Mouse (Mus musculus) thymus, postnatal 0 days (tissue): ENCODE measurements around the gene Nme7. TPM values are rescaled to one million over a fixed set of nuclear protein-coding genes. Genes with fewer than 3 reads are reported as not detected.

ENCODE experiments used
- DNase-seq: peaks from one replicate; pipeline ENCODE4 v3.0.0-alpha.2; 2015; ENCODE audit warnings: low spot score
- polyA plus RNA-seq: library from polyadenylated mRNA; unstranded; fragments of >200 nt; fragmentation: Nextera tagmentation; extraction: Ambion mirVana; gene quantifications from 2 replicates; pipeline ENCODE4 v1.2.1, GENCODE M21; 2015

Nme7 gene
- polyA plus RNA-seq, 1 experiment from 2014 or later, result 30.3 TPM

DNA sequence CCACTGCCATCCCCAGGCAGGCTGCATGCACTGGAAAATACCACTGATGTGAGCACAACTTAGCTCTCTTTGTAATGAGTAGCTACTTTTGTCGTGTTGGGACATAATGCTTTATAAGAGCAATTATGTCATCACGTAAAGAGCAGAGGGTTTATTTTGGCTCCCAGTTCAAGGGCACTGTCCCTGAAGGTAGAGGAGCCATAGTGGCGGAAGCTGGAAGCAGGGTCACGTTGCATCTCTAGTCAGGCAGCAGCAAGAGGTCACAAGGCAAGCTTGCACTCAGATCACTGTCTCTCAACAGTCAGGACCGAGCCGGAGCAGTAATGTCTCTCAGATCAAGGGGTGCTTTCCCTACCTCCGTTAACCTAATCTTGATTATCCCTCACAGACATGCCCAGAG, 123.9 kb downstream of the Nme7 start:
- DNase-seq, result no peak

DNA sequence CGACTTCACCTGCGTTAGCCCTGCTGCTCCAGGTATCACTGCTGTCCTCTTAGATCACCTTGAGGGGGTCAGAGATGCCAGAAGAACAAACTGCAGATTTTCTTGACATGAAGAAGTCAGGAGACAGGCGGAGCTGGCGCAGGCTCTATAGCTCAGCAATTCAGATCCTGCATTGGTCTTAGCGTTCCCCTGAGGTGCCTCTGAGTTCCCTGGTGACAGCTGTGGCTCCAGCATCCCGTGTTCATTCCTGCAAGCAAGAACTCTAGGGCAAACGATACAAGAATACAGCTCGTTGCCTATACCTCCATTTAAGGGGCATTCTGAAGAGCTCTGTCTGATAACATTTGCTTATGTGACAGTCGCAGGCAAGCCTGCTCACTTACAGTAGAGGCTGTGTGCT, 124.7 kb downstream of the Nme7 start:
- no peak for DNase-seq

DNA sequence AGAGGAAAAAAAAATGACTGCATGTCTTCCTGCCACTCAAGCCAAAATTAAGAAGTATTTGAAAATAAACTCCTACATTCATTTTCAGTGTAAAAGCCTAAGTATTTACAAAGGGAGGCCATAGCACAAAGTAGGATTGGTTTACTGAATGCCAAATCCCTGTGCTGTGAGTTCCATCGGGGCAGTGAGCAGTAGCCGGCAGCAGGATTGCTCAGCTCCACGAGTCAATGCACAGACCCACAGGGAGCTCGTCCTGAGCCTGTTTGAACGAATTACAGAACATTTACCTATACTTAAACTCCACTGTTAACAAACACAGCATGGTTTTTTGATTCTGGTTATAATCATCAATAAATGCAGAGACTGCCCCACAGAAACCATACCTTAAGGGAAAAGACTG, 128.7 kb downstream of the Nme7 start:
- no peak for DNase-seq

DNA sequence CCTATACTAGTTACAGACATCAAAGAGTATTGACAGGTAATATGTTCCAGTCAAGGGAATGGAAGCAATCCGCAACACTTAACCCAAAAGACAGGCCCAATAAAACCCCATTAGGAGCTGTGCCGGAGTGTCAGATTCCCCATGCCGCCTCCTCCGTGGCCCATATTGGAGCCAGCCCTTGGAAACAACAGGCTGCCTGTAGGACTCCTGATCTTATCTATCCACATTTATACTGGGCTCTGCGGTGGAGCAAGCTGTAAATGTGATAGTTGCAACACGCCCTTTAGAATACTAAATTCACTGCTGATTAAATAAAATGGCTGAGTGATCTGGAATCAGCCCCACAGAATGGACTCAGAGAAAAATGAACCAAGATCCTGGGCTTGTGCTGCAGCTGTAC, 130.1 kb downstream of the Nme7 start:
- no peak for DNase-seq

DNA sequence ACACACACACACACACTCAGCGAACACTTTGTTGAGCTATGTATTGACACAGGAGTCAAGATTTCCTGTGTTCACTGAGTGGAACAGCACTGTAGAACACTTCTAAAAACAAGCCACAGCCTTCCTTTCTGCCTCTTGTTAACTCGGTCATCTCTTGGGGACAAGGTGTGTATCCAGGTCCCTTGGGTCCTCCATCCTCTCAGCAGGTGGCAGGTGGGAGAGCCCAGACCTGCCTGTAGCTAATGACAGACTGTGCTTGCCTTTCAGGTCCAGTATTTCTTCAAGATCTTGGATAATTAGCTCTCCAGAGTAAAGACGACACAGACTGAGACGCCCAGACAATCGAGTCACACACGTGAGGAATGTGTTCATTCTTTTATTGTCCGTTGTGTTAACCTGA, 132.8 kb downstream of the Nme7 start:
- DNase-seq, result no peak

DNA sequence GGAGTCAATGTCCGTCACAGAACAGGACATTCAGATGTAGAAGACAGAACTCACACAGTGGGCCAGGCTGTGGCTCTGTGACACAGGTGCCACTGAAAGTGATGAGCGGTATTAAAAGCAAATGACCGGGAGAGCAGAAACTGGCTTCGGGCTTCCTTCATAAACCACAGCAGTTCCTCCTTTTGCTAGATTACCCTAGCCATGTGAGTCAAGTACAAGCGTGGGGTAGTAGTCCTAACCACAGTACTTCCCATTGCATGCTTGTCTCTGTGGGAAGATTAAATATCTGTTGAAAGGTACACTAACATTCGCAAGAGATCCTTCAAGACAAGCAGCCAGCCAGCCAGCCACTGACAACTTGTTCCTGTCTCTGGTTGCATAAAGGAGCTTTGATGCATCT, 136.3 kb downstream of the Nme7 start:
- no peak for DNase-seq

DNA sequence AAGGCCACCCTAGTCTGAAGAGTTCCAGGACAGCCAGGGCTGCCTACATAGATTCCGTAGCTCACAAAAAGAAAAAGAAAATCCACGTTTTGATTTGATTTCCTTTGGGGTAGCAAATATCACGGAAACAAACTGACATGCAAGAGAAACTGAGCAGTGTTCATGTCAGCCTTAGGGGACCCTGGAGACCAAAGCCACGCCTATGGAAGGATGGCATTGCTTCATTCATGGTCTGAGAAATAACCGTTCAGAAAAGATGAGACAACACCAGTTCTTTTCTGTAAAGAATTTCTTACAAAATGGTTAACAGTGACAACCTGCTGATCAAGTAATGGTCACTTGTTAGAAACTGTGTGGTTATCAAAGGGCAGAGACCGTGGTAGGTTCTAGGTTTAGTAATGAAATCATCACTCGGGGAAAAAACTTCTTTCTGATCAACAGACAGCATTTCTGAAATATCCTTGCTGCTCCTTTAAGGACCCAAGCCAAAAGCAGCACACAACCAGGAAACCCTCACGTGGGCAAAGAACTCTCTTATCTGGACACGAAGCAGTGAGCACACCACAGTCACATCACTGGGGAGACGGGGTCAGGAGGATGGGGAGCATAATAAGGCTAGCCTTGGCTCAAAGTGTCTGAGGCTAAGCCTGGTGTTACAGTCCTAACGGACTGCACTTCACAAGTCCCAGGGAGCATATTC, 136.9 kb downstream of the Nme7 start:
- DNase-seq, result no peak

DNA sequence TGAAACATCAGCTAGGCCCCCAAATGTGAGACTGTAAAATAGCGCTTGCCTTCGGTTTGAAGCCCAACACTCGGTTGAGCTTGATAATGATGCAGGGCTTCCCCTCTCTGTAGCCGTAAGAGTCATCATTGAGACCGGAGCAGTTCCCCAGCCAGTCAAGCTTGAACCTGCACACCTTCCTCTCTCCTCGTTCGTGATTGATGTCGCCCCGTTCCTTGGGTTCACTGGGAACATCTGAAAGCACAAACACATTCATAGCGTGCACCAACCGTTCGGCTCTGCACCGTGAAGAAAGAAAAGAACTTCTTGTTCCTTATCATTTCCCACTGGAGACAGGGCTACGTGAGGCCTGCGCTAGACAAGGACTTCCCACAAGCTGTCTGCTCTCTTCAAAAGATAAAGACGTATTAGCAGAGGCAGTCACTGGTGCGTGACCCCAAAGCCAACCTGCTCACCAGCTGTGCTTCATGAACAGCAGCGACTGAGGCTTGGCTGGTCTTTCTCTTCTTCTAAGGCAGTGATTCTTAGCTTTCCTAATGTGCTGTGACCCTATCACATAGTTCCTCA, 137.6 kb downstream of the Nme7 start:
- DNase-seq, result no peak

DNA sequence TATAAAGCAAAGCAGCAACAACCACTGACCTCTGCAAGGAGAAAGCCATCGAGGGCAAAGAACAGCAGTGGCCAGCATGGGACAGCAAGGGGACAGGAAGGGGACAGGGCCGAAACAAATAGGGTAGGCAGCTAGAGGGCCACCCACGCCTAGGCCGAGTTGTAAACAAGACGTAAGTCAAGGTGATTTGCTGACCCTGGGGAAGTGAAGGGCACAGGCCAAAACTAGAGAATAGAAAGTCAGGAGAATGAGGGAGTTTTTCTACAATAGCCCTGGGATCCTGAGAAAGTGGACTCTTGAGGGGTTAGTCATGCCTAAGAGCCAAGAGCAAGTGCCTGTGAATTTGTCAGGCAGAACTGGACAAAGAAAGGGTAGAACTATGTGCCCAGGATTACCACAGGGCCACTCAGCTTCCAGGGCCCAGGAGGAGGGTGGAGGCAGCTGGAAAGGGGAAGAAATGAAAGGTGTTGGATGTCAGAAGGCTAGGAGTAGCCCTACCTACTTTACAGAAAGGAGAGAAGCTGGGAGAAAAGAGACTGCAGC, 141.8 kb downstream of the Nme7 start:
- DNase-seq, result no peak

DNA sequence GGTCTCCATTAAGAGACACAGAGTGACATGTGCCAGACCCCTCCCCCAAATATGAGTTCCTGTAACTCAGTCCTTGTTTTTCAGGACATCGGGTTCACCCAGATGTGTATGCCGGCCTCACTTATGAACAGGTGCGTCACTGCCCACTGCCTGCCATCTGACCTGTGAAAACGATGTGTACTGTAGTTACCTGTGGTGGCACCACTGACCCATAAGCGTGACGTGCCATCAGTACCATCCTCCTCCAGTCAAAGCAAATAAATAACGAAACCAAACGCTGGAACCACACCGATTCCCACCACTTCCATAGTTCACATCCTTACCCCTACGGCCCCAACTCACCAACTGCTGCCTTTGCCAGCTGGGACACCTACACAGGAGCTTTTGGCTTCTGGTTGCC, 142.6 kb downstream of the Nme7 start:
- DNase-seq, result no peak

DNA sequence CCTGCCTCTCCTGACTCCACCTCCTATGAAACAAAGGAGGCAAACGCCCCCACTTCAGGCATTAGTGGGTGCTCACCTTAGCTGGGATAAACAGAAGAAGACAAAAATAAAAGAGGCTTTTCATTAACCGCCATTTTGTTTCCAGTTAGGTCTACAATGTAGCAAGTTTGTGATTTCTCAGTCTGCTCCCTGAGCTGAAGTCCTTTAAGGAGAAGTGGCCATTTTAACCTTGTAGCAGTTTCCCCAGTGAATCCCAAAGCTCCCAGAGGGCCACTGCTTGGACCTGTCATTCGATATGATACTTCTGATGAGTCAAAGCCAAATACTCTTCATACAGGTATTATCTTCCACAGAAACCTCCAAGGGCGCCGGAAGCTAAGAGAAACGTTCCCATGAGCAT, 143.6 kb downstream of the Nme7 start:
- no peak for DNase-seq

DNA sequence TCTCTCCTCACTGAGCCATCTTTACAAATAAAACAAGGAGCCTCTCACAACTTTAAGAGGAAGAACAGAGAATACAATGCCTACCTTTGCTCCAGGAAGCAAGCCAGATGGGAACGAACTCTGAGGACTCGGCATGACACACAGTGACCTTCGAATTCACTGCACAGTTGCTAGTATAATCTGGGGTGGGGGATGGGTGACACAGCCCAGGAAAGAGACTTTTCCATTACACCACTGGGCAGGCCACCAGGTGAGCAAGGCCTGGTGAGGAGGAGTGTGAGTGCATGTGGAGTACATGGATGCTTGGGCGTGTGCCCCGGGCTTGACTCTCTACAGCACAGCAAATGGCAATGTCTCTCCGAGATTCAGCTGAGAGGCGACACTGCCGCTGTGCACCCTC, 145.7 kb downstream of the Nme7 start:
- no peak for DNase-seq

DNA sequence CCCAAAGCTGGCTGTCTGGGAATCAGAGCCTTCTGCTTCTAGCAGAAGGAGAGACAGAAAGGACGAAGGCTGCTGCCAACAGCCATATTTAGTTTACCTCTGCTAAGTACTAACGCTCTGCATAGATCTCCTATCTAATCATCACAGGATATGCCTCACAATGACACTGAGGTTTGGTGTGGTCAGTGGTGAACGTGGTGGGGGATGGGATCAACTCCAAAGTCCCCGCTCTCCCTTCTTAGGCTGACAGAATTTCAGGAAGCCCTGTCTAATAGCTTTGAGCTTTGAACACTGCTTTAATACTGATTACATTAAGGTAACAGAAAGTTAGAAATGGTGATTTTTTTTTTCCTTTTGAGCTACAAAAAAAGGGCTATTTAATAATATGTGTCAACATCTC, 146.3 kb downstream of the Nme7 start:
- no peak for DNase-seq

DNA sequence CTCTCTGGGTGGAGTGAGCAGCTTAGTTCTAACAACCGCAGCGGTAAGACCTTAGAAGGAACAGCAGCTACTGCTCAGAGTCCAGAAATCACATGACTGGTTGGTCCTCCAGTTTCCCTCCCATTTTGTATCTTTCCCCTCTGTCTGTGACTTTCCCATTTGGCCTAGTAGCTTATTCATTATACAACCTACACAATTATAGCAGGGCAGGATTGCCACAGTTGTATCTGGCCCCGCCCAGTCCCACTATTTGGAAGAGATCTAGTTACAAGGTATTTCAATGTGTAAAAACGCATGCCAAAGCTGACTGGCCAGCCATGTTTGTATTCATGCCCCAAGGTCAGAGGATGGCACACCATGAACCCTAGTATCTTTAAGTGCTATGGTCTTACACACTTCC, 146.7 kb downstream of the Nme7 start:
- no peak for DNase-seq

DNA sequence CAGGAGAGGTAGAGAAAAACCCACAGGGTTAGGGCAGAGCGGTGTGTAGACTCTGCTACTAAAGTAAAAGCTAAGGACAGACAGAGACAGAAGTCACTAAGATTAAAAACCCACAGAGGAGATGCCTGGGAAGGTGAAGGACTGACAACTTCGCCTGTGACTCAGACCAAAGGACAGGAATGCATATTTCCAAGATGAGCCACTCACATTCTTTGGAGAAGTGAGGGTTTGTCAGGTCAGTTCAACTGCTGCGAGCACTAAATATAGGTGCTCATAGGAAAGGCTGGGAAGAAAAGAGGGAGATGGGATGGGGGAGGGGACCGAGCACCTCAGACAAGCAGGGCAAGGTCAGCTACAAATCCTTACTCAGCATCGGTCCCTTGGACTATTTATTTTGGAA, 147.4 kb downstream of the Nme7 start:
- no peak for DNase-seq

DNA sequence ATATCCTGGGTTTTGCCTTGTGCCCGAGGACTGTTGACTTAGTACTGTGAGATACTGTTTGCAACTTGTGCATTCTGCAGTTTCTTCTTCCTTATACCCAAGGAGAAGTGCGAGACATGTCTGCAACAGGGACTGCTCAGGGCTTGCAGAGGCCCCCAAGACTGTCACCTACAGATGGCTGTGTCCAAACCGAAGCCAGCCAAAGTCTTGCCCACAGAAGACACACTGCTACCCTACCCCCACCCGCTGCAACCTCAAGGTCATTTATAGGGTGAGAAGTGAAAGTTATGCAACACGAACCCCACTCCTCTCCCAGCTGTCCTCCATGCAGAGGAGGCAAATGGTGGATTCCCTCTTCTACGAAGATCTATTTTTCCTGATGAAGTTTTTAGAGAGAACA, 148.7 kb downstream of the Nme7 start:
- DNase-seq, result no peak

DNA sequence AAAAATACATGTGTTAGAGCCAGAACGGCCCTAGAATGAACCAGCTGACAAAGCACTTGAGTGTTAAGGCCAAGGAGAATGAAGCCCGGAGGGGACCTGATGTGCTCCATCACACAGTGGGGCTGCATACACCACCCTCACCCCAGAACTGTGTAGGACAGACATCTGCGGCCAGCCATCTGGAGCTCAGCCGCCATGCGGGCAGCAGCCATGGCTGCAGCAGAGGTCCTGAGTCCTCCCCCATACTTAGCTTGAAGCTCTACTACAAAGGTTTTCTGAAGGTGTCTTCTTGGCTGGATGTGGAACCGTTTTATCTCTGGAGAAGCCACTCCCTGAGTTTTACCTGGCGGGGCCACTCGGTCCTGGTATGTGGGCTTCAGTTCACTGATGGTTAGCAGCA, 149.2 kb downstream of the Nme7 start:
- DNase-seq, result no peak

DNA sequence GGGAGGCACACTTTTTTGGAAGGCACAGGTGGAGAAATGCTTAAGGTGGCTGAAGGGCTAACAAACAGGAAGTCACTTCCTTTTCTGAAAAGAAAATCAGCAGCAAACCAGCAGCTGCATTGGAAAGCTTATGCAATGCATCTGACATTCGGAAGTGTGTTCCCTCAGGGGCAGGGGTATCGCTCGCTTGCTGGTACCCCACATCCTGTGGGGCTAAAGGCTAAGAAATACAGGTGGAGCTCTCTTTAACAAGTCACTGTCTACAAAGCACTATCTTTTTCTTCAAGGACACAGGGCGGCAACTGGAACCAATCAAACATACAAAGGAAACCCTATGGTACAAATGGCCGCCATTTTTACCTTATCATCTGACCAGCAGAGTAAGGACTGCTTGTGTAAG, 149.8 kb downstream of the Nme7 start:
- peak; percentile 91 for DNase-seq

DNA sequence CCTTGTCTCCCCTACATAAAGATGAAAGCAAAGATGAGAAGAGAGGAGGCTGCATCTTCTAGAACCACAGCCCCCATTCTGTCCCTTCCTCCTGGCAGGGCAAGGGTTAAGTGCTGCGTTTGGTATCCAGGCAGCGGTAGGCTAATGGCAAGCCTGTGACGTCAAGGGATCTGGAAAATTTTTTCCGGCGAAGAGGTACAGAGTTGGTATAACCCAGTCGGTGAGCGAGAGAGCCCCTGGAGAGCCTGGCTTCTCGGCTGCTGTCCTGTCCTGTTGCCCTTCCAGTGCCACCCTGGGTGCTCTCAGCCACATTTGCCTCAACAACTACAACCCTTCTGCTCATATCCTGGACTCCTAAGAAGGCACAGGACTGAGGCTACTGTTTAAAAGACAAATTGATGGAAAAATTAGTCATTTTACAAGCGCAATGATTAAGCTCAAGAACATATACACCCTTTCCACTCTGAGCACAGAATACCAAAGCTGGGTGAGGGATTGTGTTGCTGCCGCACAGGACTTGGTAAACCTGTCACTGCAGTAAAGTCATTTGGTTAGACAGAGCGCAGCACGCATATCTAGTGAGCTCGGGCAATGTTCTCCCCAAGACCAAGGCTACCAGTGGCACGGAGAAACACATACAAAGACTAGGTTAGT, 151.0 kb downstream of the Nme7 start:
- DNase-seq, result no peak

DNA sequence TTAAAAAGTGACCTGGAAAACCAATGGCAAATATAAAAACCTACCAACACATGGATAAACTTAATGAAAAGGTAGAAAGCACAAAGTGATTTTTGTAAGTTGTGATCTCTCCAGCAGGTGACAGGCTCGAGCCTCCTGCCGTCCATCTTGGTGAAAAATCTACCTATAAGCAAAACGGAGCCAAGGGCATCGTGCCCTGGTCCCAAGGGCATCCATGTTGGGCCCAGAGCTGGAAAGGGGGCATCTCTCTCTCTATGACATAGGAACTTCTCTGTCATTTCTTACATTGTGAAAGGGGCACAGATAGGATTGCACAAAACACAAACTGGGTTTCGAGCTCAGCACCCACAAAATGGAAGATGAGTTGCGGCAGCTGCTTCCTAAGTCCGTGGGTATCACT, 151.7 kb downstream of the Nme7 start:
- DNase-seq, result no peak

DNA sequence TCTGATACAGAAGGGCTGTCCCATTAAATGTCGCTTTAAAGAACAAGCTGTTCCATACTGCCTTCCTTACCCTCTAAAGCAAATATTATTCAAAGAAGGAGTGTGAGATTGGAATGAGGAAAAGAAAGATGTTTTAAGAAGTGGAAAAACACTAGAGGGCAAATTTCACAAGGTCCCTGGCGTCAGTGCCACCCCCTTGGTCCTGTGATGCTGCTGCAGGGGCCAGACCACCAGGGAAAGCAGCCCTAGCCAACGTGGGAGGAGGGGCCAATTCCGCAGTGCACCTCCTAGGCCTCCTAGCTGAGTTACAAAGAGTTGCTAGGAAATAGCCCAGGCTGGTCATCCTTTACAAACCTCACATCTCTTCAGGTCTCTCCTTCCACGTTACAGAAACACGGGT, 152.1 kb downstream of the Nme7 start:
- no peak for DNase-seq

DNA sequence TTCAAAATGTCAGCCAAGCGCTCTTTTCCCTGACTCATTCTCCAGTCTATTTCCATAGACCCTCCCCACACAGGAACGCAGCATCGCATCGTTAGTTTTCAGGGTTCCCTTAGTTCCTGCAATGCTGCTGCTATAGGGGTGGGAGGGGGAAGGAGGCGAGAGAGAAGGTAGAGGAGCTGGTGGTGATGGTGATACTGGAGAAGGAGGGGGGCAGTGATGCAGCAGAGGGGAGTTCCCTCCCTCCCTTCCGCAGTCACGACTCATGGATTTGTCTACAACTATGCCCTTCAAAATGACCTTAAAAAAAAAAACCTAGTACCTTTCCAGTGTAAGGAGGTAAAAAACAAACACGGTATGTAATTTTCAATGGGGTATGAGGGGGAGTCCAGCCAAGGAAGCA, 152.8 kb downstream of the Nme7 start:
- no peak for DNase-seq
